Mouse (Mus musculus) hindbrain, postnatal 0 days (tissue): ENCODE data around the gene Hdgfl2. TPM values are rescaled to one million over a fixed set of nuclear protein-coding genes. Genes with fewer than 3 reads are reported as not detected.

Source experiments
- ATAC-seq: fragments of 200-750 bp; cut with Nextera tagmentation; 2 replicates; pipeline ENCODE4 v1.8.0; 2017; ENCODE audit warnings: mild to moderate bottlenecking, moderate TSS enrichment, moderate library complexity
- DNase-seq: peaks from one replicate; pipeline ENCODE4 v3.0.0-alpha.2; 2015; ENCODE audit warnings: low spot score
- H3K27ac ChIP-seq: fragments of 300-500 bp; sonication (generic); 2 replicates; pipeline ENCODE4 v1.5.1; 2014; ENCODE audit warnings: mild to moderate bottlenecking
- H3K27me3 ChIP-seq: fragments of 300-500 bp; sonication (generic); 2 replicates; pipeline ENCODE4 v1.6.1; 2014; ENCODE audit warnings: low read length, mixed read lengths; ENCODE audit not compliant: insufficient read depth
- H3K36me3 ChIP-seq: fragments of 300-500 bp; sonication (generic); 2 replicates; pipeline ENCODE4 v1.6.1; 2014; ENCODE audit warnings: low read length, mixed read lengths; ENCODE audit not compliant: insufficient read depth
- H3K4me1 ChIP-seq: fragments of 300-500 bp; sonication (generic); 2 replicates; pipeline ENCODE4 v1.6.1; 2014; ENCODE audit warnings: antibody characterized with exemption, low read length, mixed read lengths; ENCODE audit not compliant: insufficient read depth
- H3K4me2 ChIP-seq: fragments of 300-500 bp; sonication (generic); 2 replicates; pipeline ENCODE4 v1.6.1; 2014; ENCODE audit warnings: low read depth, mild to moderate bottlenecking, low read length, moderate library complexity, mixed read lengths
- H3K4me3 ChIP-seq: fragments of 300-500 bp; sonication (generic); 2 replicates; pipeline ENCODE4 v1.5.1; 2014; ENCODE audit warnings: low read length
- H3K9ac ChIP-seq: fragments of 300-500 bp; sonication (generic); replicated peaks from 2 replicates; pipeline ENCODE4 v1.6.1; 2014; ENCODE audit warnings: mild to moderate bottlenecking, low read length, moderate library complexity, mixed read lengths
- H3K9me3 ChIP-seq: fragments of 300-500 bp; sonication (generic); 2 replicates; pipeline ENCODE4 v1.6.1; 2016; ENCODE audit warnings: low read length, mixed read lengths
- CTCF ChIP-seq: IDR thresholded peaks from 2 replicates; pipeline ENCODE4 v1.5.1; 2016; ENCODE audit warnings: antibody characterized with exemption, control low read depth, low read depth
- WGBS: fragments of 180-500 bp; shearing (Covaris S2); extraction: QIAGEN DNeasy Blood & Tissue Kit; methylation state at CpG from one replicate; pipeline ENCODE4 v1.1.7; 2014; 5-methylcytosine and 5-hydroxymethylcytosine counted together
- polyA plus RNA-seq: library from polyadenylated mRNA; unstranded; fragments of >200 nt; fragmentation: Nextera tagmentation; extraction: Ambion mirVana; gene quantifications from 2 replicates; pipeline ENCODE4 v1.2.1, GENCODE M21; 2015
- total RNA-seq: library from RNA; depleted of rRNA; stranded (reverse); fragments of >200 nt; gene quantifications from 2 replicates; pipeline ENCODE4 v1.2.3, GENCODE M21; 2014

Hdgfl2 gene
- total and polyA plus RNA-seq, 2 experiments from 2014 or later = 70.0 to 109 TPM

GRCm38 (mm10) chr17:56039345-56039744, 40.1 kb upstream of the Hdgfl2 start:
- no peak for TF ChIP-seq CTCF
- H3K4me3 ChIP-seq = peak overlapping the region; percentile 76; the same call in 1 of the 2 replicates
- WGBS = 80% methylated on average over 4 of the region's 4 CpGs

GRCm38 (mm10) chr17:56040030-56040856, 39.2 kb upstream of the Hdgfl2 start, which contains the start of gene Chaf1a:
TSS of gene Chaf1a (plus strand) at chr17:56040439.
- peak within 1 kb of the TSS; percentile 94 for H3K4me2 ChIP-seq
- no peaks in the 10 kb centered on the region for H3K27me3 ChIP-seq
- peaks cover 15% of the 10 kb centered on the region for H3K4me1 ChIP-seq
- DNase-seq = peak; percentile 100
- no peaks in the 10 kb centered on the region for H3K9me3 ChIP-seq
- H3K4me3 ChIP-seq = peak within 1 kb of the TSS; percentile 76
- no peaks in the 10 kb centered on the region for H3K36me3 ChIP-seq
- ATAC-seq = peak; percentile 89
- peak within 1 kb of the TSS; percentile 64 for H3K9ac ChIP-seq
- under 1% methylated on average over 68 of the region's 68 CpGs for WGBS
- peak within 1 kb of the TSS; percentile 41; the same call in 1 of the 2 replicates for H3K27ac ChIP-seq
- no peak for TF ChIP-seq CTCF

More at GRCm38 (mm10) chr17:56039345-56039744, 40.1 kb upstream of the Hdgfl2 start:
- no peak overlapping the region for H3K9ac ChIP-seq
- no peaks in the 10 kb centered on the region for H3K9me3 ChIP-seq
- peak overlapping the region; percentile 94; the same call in 1 of the 2 replicates for H3K4me2 ChIP-seq
- DNase-seq (no peak), ATAC-seq (no peak)
- H3K36me3 ChIP-seq = no peaks in the 10 kb centered on the region
- H3K27me3 ChIP-seq = no peaks in the 10 kb centered on the region
- no peak overlapping the region for H3K27ac ChIP-seq
- H3K4me1 ChIP-seq = peaks cover 16% of the 10 kb centered on the region

- Histone ChIP-seq H3K4me2 (peak overlapping the region; percentile 94), H3K9me3 (no peaks in the 10 kb centered on the region), H3K4me1 (peaks cover 10% of the 10 kb centered on the region; the same call in 1 of the 2 replicates), H3K4me3 (peak overlapping the region; percentile 76), H3K9ac (peak overlapping the region; percentile 64), H3K36me3 (no peaks in the 10 kb centered on the region), H3K27me3 (no peaks in the 10 kb centered on the region), H3K27ac (0 out of 2 replicates have a peak overlapping the region, but pooled peaks have one; percentile 41)
- TF ChIP-seq CTCF = no peak
- no peak for DNase-seq
- no peak for ATAC-seq
- 3% methylated on average over 12 of the region's 12 CpGs for WGBS
Observed at GRCm38 (mm10) chr17:56040857-56041163, 38.6 kb upstream of the Hdgfl2 start.

- no peak for ATAC-seq
Observed at GRCm38 (mm10) chr17:56051369-56051768, 28.1 kb upstream of the Hdgfl2 start.

GRCm38 (mm10) chr17:56054938-56055337, 24.5 kb upstream of the Hdgfl2 start:
- Histone ChIP-seq H3K4me1 (no peaks in the 10 kb centered on the region), H3K9ac (no peak overlapping the region), H3K9me3 (no peaks in the 10 kb centered on the region), H3K4me3 (no peak overlapping the region), H3K27me3 (no peaks in the 10 kb centered on the region), H3K36me3 (0 out of 2 replicates have a peak, but pooled peaks cover 4% of the 10 kb centered on the region), H3K4me2 (no peak overlapping the region), H3K27ac (no peak overlapping the region)
- DNase-seq (no peak), ATAC-seq (no peak)
- TF ChIP-seq CTCF = no peak

More at GRCm38 (mm10) chr17:56051369-56051768, 28.1 kb upstream of the Hdgfl2 start:
- Histone ChIP-seq H3K4me2 (no peak overlapping the region), H3K4me3 (no peak overlapping the region), H3K4me1 (no peaks in the 10 kb centered on the region), H3K27me3 (no peaks in the 10 kb centered on the region), H3K9me3 (no peaks in the 10 kb centered on the region), H3K9ac (no peak overlapping the region), H3K36me3 (no peaks in the 10 kb centered on the region), H3K27ac (no peak overlapping the region)
- 93% methylated on average over 5 of the region's 5 CpGs for WGBS
- no peak for TF ChIP-seq CTCF
- no peak for DNase-seq

- DNase-seq (no peak), ATAC-seq (no peak; the same call in 1 of the 2 replicates)
- Histone ChIP-seq H3K9ac (no peak overlapping the region), H3K4me2 (no peak overlapping the region), H3K4me1 (no peaks in the 10 kb centered on the region), H3K27ac (no peak overlapping the region), H3K36me3 (0 out of 2 replicates have a peak, but pooled peaks cover 8% of the 10 kb centered on the region), H3K4me3 (no peak overlapping the region), H3K9me3 (no peaks in the 10 kb centered on the region), H3K27me3 (no peaks in the 10 kb centered on the region)
- TF ChIP-seq CTCF = no peak
- 65% methylated on average over 4 of the region's 4 CpGs for WGBS
Observed at GRCm38 (mm10) chr17:56055945-56056678, 23.3 kb upstream of the Hdgfl2 start.
